Mouse (Mus musculus): ENCODE measurements around the gene Ppfia1.

The Ppfia1 gene

GRCm38 (mm10) chr7:144549904-144550566 is 3.5 kb downstream of the Ppfia1 start:
- DNase-seq (ENCODE audit: low spot score in 2 of 2), result peak in 1 of 2 experiments; percentile 21

- no peak for DNase-seq (ENCODE audit: low spot score in 2 of 2)
Observed at GRCm38 (mm10) chr7:144545231-144545630, 8.3 kb downstream of the Ppfia1 start.

GRCm38 (mm10) chr7:144541351-144541750 is 12.2 kb downstream of the Ppfia1 start:
- DNase-seq (ENCODE audit: low spot score in 2 of 2), result no peak

GRCm38 (mm10) chr7:144539146-144539545 is 14.4 kb downstream of the Ppfia1 start:
- DNase-seq (ENCODE audit: low spot score in 2 of 2), result peak; percentile 62 to 64

- no peak for DNase-seq (ENCODE audit: low spot score in 2 of 2)
Observed at GRCm38 (mm10) chr7:144538030-144538644, 15.4 kb downstream of the Ppfia1 start.

GRCm38 (mm10) chr7:144536367-144536766 is 17.2 kb downstream of the Ppfia1 start:
- DNase-seq (ENCODE audit: low spot score in 2 of 2), result no peak

GRCm38 (mm10) chr7:144534773-144535172 is 18.8 kb downstream of the Ppfia1 start:
- DNase-seq (ENCODE audit: low spot score in 2 of 2), result no peak

- no peak for DNase-seq (ENCODE audit: low spot score in 2 of 2)
Observed at GRCm38 (mm10) chr7:144531585-144532378, 21.7 kb downstream of the Ppfia1 start.

GRCm38 (mm10) chr7:144529851-144530250 is 23.7 kb downstream of the Ppfia1 start:
- DNase-seq (ENCODE audit: low spot score in 2 of 2), result no peak

GRCm38 (mm10) chr7:144527723-144528221 is 25.8 kb downstream of the Ppfia1 start:
- DNase-seq (ENCODE audit: low spot score in 2 of 2), result no peak

- no peak for DNase-seq (ENCODE audit: low spot score in 2 of 2)
Observed at GRCm38 (mm10) chr7:144526649-144527048, 26.9 kb downstream of the Ppfia1 start.

GRCm38 (mm10) chr7:144524427-144525191 is 28.9 kb downstream of the Ppfia1 start:
- DNase-seq (ENCODE audit: low spot score in 2 of 2), result no peak

GRCm38 (mm10) chr7:144523415-144523814 is 30.1 kb downstream of the Ppfia1 start:
- DNase-seq (ENCODE audit: low spot score in 2 of 2), result no peak

- DNase-seq (ENCODE audit: low spot score in 2 of 2), result no peak
Observed at GRCm38 (mm10) chr7:144521927-144522326, 31.6 kb downstream of the Ppfia1 start.

- DNase-seq (ENCODE audit: low spot score in 2 of 2), result no peak
Observed at GRCm38 (mm10) chr7:144519852-144520251, 33.7 kb downstream of the Ppfia1 start.

GRCm38 (mm10) chr7:144516711-144517110 is 36.8 kb downstream of the Ppfia1 start:
- DNase-seq (ENCODE audit: low spot score in 2 of 2), result no peak

GRCm38 (mm10) chr7:144509090-144509489 is 44.4 kb downstream of the Ppfia1 start:
- no peak for DNase-seq (ENCODE audit: low spot score in 2 of 2)

GRCm38 (mm10) chr7:144506807-144507206 is 46.7 kb downstream of the Ppfia1 start:
- no peak for DNase-seq (ENCODE audit: low spot score in 2 of 2)

- DNase-seq (ENCODE audit: low spot score in 2 of 2), result no peak
Observed at GRCm38 (mm10) chr7:144503959-144504358, 49.6 kb downstream of the Ppfia1 start.

- DNase-seq (ENCODE audit: low spot score in 2 of 2), result no peak
Observed at GRCm38 (mm10) chr7:144492931-144493330, 60.6 kb downstream of the Ppfia1 start.

GRCm38 (mm10) chr7:144490201-144490873 is 63.2 kb downstream of the Ppfia1 start:
- no peak for DNase-seq (ENCODE audit: low spot score in 2 of 2)

All from thymus, postnatal 10 days (tissue).